Mouse (Mus musculus) CD4-positive helper T cell, adult 2 months (primary cell): ENCODE measurements around the gene Calcoco2.
"Not testable (repeated sequence)": the region's sequence is repeated elsewhere in the genome, so short reads cannot be mapped to it uniquely, and the experiment has no call there.

ENCODE experiments used
- DNase-seq: peaks from one replicate; pipeline ENCODE4 v3.0.0-alpha.2; 2012; ENCODE audit warnings: low read depth, missing footprints, low spot score

Gene Calcoco2

GRCm38 (mm10) chr11:96111751-96112150 is at the start of gene Calcoco2:
Calcoco2 (minus strand) TSS chr11:96111964.
- DNase-seq, result no peak

DNA sequence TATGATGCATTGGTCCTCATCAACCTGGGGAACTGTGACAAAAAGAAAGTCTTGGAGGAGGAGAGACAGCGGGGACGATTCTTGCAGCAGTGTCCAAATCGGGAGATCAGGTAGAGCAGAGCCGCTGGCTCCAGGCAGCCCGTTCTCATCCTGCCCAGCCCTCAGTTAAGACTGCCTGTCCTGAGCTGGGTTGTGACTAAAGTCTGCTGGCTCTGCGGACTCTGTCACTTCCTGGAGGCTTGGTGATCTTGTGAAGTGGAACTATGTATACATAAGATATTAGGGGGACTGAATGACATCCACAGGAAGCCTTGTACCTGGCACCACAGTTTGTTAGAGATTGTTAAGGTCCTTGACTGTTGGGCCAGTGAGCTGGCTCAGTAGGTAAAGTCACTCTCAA is 35.7 kb upstream of the Calcoco2 start:
- no peak for DNase-seq

DNA sequence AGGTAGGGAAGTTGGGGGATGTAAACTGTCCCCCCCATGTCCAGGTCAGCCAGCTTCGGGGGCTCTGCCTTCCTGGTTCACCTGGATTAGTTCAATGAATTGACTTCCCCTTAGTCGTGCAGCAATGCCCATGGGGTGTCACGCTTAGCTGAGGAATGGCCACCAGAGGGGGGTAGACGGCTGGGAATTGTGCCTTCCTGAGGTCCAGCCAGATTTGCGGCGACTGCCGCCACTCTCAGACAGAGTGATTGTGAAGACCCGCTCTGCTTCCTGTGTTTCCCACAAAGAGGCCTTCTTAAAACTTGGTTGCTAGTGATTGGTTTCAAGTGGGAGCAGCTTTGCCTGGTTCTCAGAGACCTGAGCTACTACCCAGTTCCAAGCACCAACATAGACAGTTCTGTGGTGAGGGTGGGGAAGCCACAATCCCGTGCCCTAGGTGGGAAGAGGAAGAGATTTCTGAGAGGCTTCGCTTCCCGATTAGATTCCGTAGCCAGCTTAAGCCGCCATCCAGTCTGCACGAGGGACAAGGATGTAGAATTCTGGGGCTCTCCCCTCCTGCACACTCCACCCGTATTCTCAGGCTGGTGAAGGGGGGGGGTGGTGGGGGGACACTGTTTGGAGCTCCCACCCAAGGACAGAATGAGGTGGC is 34.0 kb upstream of the Calcoco2 start:
- DNase-seq, result peak; percentile 32

GRCm38 (mm10) chr11:96143766-96144165 is 32.0 kb upstream of the Calcoco2 start:
- no peak for DNase-seq

- no peak for DNase-seq
These were observed 29.0 kb upstream of the Calcoco2 start for GRCm38 (mm10) chr11:96140726-96141175.

GRCm38 (mm10) chr11:96135847-96136246 is 24.1 kb upstream of the Calcoco2 start:
- DNase-seq, result no peak

GRCm38 (mm10) chr11:96133239-96133865 is 21.6 kb upstream of the Calcoco2 start, which contains the start of gene Ttll6:
Ttll6 (plus strand) TSS chr11:96133786.
- DNase-seq, result peak; percentile 25

- DNase-seq, result no peak
These were observed 18.8 kb upstream of the Calcoco2 start for GRCm38 (mm10) chr11:96130606-96131005.

- no peak for DNase-seq
These were observed 12.5 kb upstream of the Calcoco2 start for GRCm38 (mm10) chr11:96124052-96124914.

DNA sequence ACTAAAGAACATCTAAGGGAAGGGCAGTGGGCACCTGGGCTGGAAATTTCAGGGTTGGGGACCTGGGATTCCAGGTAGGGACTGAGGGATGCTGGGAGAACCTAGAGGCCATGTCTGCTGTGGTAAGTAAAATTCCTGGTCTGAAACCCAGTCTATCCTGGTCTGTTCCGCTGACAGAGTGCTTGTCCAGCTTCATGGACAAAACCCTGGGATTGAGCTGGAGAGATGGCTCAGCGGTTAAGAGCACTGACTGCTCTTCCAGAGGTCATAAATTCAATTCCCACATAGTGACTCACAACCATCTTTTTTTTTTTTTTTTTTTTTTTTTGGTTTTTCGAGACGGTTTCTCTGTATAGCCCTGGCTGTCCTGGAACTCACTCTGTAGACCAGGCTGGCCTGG is 11.0 kb upstream of the Calcoco2 start:
- DNase-seq, result not testable (repeated sequence)

- DNase-seq, result no peak
These were observed 7.6 kb upstream of the Calcoco2 start for GRCm38 (mm10) chr11:96119401-96119800.

- DNase-seq, result not testable (repeated sequence)
These were observed 5.2 kb upstream of the Calcoco2 start for GRCm38 (mm10) chr11:96116925-96117324.

DNA sequence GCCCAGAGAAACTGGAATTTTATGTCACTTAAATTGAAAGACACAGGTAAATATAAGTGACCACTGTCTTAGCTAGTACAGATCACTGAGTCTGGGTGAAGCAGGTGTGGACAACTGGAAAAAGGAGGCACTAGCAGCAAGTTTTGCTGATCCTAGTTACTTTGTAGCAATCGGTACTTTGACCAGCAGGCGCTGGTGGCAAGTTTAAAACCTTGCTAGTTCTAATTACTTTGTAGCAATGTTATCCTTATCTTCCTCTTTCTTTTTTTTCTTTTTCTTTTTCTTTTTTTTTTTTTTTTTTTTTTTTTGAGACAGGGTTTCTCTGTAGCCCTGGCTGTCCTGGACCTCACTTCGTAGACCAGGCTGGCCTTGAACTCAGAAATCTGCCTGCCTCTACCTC is 4.4 kb upstream of the Calcoco2 start:
- DNase-seq, result no peak

GRCm38 (mm10) chr11:96115416-96115815 is 3.7 kb upstream of the Calcoco2 start:
- DNase-seq, result no peak

DNA sequence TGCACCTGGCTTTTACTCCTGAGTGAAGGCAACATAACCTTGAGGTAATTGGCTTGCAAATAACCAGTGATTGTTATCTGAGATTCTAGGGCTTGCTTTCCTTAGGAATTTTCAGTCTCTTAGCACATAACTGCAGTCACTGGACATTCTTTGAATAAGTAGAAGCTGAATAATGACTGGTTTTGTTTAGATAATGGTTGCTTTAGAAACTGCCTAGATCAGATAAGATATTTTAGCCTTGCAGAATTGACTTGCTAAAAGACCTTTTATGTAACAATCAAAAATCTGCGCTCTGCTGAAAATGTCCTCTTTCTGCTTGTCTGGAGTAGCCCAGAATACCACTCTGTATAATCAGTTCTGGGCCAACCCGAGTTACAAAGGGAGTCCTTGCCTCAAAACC is 2.3 kb upstream of the Calcoco2 start:
- no peak for DNase-seq

- peak; percentile 10 for DNase-seq
These were observed 814 bp downstream of the Calcoco2 start for GRCm38 (mm10) chr11:96110950-96111349.

DNA sequence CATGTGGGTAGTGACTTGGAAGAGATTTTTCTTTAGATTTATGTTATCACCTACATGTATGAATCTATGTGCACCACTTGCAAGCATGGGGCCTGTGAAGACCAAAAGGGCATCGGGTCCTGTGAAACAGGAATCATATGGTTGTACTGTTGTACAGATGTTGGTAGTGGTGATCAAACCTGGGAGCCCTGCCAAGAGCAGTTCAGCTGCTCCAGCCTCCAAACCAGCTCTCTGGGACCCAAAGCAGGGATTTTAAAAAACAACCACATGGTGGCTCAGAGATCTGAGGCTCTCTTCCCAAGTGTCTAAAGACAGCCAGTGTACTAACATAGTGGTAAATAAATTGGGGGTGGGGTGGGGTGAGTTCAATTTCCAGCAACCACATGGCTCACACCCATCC is 3.4 kb downstream of the Calcoco2 start:
- no peak for DNase-seq

- peak; percentile 33 for DNase-seq
These were observed 18.4 kb downstream of the Calcoco2 start for GRCm38 (mm10) chr11:96093361-96093760.

DNA sequence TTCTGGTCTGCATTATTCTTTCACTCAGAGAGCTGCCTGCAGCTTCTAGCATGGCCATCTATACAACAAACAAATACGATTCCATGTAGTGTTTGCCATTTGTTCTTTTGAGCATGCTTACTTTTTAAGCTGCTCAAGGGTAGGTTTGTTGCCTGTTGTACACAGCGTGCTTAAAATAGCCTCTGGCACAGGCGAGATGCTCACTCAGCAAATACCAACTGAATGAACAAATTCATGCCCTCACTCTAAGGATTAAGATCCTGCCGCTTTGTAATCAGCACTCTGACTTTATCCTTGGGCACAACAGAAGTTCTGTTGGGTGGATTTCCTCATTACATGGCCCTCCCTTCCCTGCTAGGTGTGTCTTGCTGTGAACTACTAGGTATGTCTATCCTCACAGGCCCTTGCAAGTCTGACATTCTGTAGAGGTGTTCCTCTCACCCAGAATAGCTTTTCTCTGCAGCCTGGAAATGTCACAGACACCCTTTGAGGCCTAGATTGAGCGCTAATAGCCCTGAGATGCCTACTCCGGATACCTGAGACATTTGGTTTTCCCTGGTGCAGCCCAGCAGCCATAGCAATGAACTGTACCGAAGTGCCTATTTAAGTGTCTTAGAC is 19.0 kb downstream of the Calcoco2 start:
- no peak for DNase-seq

DNA sequence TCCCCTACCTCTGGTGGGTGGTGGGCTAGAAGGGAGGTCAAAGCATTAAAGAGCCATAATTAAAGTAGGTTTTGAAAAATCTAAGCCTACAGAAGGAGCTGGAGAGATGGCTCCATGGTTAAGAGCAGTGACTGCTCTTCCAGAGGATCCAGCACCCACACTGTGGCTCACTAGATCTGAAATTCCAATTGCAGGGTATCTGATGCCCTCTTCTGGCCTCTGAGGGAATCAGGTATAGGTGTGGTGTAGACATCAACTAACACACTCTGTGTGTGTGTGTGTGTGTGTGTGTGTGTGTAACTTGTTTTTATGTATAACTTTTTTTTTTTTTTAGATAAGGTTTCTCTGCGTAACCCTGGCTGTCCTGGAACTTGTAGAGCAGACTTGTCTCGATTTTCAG is 20.7 kb downstream of the Calcoco2 start:
- DNase-seq, result peak; percentile 32

- no peak for DNase-seq
These were observed 23.8 kb downstream of the Calcoco2 start for GRCm38 (mm10) chr11:96087981-96088380.

DNA sequence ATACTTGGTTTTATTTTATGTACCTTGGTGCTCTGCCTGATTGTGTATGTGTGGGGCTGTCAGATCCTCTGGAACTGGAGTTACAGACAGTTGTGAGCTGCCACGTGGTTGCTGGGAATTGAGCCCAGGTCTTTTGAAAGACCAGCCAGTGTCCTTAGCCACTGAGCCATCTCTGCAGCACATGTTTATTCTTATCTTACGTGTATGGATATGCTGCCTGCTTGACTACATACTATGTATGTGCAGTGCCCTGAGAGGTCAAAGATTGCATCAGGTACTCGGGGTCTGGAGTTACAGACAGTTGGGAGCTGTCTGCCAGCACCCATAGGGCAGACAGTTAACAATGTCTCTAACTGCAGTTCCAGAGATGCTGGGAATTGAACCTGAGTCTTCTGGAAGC is 29.1 kb downstream of the Calcoco2 start:
- DNase-seq, result no peak
